Mouse (Mus musculus) MEL (cell line): ENCODE measurements around the gene Lyg1. TPM values are rescaled to one million over a fixed set of nuclear protein-coding genes. Genes with fewer than 3 reads are reported as not detected.
A peak's percentile ranks its signal among the peaks of the same experiment; 100 is the strongest.

Experiments
- DNase-seq: peaks from one replicate; pipeline ENCODE4 v3.0.0; 2011; ENCODE audit warnings: low read depth, low spot score
- H3K27ac ChIP-seq: 2 replicates; pipeline ENCODE4 v1.5.1; 2012; ENCODE audit warnings: low read depth, mild to moderate bottlenecking, control low read depth, low read length, moderate library complexity; ENCODE audit not compliant: control insufficient read depth
- H3K27me3 ChIP-seq, 2 experiments: fragments of 150-350 bp in 1 of 2; sonication (generic) in 1 of 2; 2 replicates each; pipeline ENCODE4 v1.6.1; 2012; ENCODE audit warnings: low read length in 2 of 2, mild to moderate bottlenecking in 2 of 2, improper control_type of control experiment in 1 of 2, moderate library complexity in 1 of 2; ENCODE audit not compliant: insufficient read depth in 2 of 2, control insufficient read depth in 1 of 2
- H3K36me3 ChIP-seq, 2 experiments: 2 replicates each; pipeline ENCODE4 v1.6.1; 2012 to 2014; ENCODE audit warnings: low read length in 2 of 2, improper control_type of control experiment in 1 of 2, inconsistent platforms in 1 of 2, mild to moderate bottlenecking in 1 of 2; ENCODE audit not compliant: insufficient read depth in 2 of 2, control insufficient read depth in 1 of 2
- H3K4me1 ChIP-seq, 2 experiments: fragments of 150-350 bp in 1 of 2; sonication (generic) in 1 of 2; 2 replicates each; pipeline ENCODE4 v1.6.1; 2012; ENCODE audit warnings: low read length in 2 of 2, improper control_type of control experiment in 1 of 2, mild to moderate bottlenecking in 1 of 2; ENCODE audit not compliant: insufficient read depth in 2 of 2, control insufficient read depth in 1 of 2
- H3K4me3 ChIP-seq, 2 experiments: fragments of 150-350 bp in 1 of 2; sonication (generic) in 1 of 2; 2 replicates each; pipeline ENCODE4 v1.5.1; 2012; ENCODE audit warnings: low read depth in 2 of 2, low read length in 2 of 2, mild to moderate bottlenecking in 2 of 2, moderate library complexity in 2 of 2, control low read depth in 1 of 2, improper control_type of control experiment in 1 of 2; ENCODE audit not compliant: control insufficient read depth in 1 of 2, insufficient read depth in 1 of 2
- H3K79me2 ChIP-seq: 2 replicates; pipeline ENCODE4 v1.6.1; 2012; ENCODE audit warnings: mild to moderate bottlenecking, low read length, moderate library complexity; ENCODE audit not compliant: control insufficient read depth, poor library complexity, insufficient read depth
- H3K9ac ChIP-seq: 2 replicates; pipeline ENCODE4 v1.6.1; 2012; ENCODE audit warnings: low read depth, mild to moderate bottlenecking, control low read depth, low read length, moderate library complexity; ENCODE audit not compliant: control insufficient read depth, poor library complexity, severe bottlenecking
- H3K9me3 ChIP-seq: fragments of 150-350 bp; sonication (generic); replicated peaks from 2 replicates; pipeline ENCODE4 v1.6.1; 2012; ENCODE audit warnings: mild to moderate bottlenecking, low read length, improper control_type of control experiment, moderate library complexity; ENCODE audit not compliant: insufficient read depth
- BHLHE40 ChIP-seq: IDR thresholded peaks from 2 replicates; pipeline ENCODE4 v1.6.1; 2012; ENCODE audit warnings: low read depth, mild to moderate bottlenecking, inconsistent platforms, low read length, improper control_type of control experiment, borderline replicate concordance
- CHD1 ChIP-seq: IDR thresholded peaks from 2 replicates; pipeline ENCODE4 v1.6.1; 2012; ENCODE audit warnings: low read depth, mild to moderate bottlenecking, inconsistent platforms, low read length, improper control_type of control experiment
- CHD2 ChIP-seq: IDR thresholded peaks from 2 replicates; pipeline ENCODE4 v1.6.1; 2011; ENCODE audit warnings: low read length, improper control_type of control experiment
- CTCF ChIP-seq, 3 experiments: IDR thresholded peaks in 2 of 3; conservative IDR thresholded peaks in 1 of 3; 2 replicates each; pipeline ENCODE4 v1.5.1; 2011 to 2012; ENCODE audit warnings: low read length in 3 of 3, low read depth in 2 of 3, mild to moderate bottlenecking in 2 of 3, improper control_type of control experiment in 1 of 3, inconsistent platforms in 1 of 3, mixed read lengths in 1 of 3, moderate library complexity in 1 of 3; ENCODE audit not compliant: control insufficient read depth in 1 of 3, insufficient read depth in 1 of 3, poor library complexity in 1 of 3, severe bottlenecking in 1 of 3
- E2F4 ChIP-seq: IDR thresholded peaks from 2 replicates; pipeline ENCODE4 v1.6.1; 2011; ENCODE audit warnings: low read depth, low read length, improper control_type of control experiment, borderline replicate concordance
- ELF1 ChIP-seq: IDR thresholded peaks from 2 replicates; pipeline ENCODE4 v1.6.1; 2014; ENCODE audit warnings: low read depth, mild to moderate bottlenecking, inconsistent platforms, low read length, improper control_type of control experiment, moderate library complexity
- EP300 ChIP-seq, 2 experiments: IDR thresholded peaks; 2 replicates each; pipeline ENCODE4 v1.6.1; 2011; ENCODE audit warnings: improper control_type of control experiment in 2 of 2, low read length in 2 of 2, low read depth in 1 of 2, mild to moderate bottlenecking in 1 of 2
- ETS1 ChIP-seq: IDR thresholded peaks from 2 replicates; pipeline ENCODE4 v1.6.1; 2012; ENCODE audit warnings: low read depth, mild to moderate bottlenecking, inconsistent platforms, low read length, improper control_type of control experiment, moderate library complexity
- GABPA ChIP-seq: IDR thresholded peaks from 2 replicates; pipeline ENCODE4 v1.6.1; 2012; ENCODE audit warnings: low read depth, mild to moderate bottlenecking, inconsistent platforms, low read length, improper control_type of control experiment, moderate library complexity
- GATA1 ChIP-seq: IDR thresholded peaks from 2 replicates; pipeline ENCODE4 v1.6.1; 2011; ENCODE audit warnings: low read depth, low read length, improper control_type of control experiment
- JUND ChIP-seq: IDR thresholded peaks from 2 replicates; pipeline ENCODE4 v1.6.1; 2011; ENCODE audit warnings: low read depth, mild to moderate bottlenecking, improper control_type of control experiment, low read length
- KAT2A ChIP-seq: conservative IDR thresholded peaks from 2 replicates; pipeline ENCODE4 v1.6.1; 2012; ENCODE audit warnings: low read depth, low read length, improper control_type of control experiment, inconsistent platforms
- MAFK ChIP-seq: IDR thresholded peaks from 2 replicates; pipeline ENCODE4 v1.6.1; 2011; ENCODE audit warnings: low read depth, mild to moderate bottlenecking, low read length, improper control_type of control experiment, borderline replicate concordance
- MAX ChIP-seq: IDR thresholded peaks from 2 replicates; pipeline ENCODE4 v1.6.1; 2011; ENCODE audit warnings: low read length, improper control_type of control experiment
- MAZ ChIP-seq: IDR thresholded peaks from 2 replicates; pipeline ENCODE4 v1.6.1; 2012; ENCODE audit warnings: low read depth, mild to moderate bottlenecking, inconsistent platforms, low read length, improper control_type of control experiment
- MEF2A ChIP-seq: IDR thresholded peaks from 2 replicates; pipeline ENCODE4 v1.6.1; 2014; ENCODE audit warnings: low read depth, mild to moderate bottlenecking, inconsistent platforms, low read length, improper control_type of control experiment; ENCODE audit not compliant: poor library complexity, insufficient replicate concordance, severe bottlenecking; ENCODE audit errors: extremely low read depth
- MXI1 ChIP-seq: IDR thresholded peaks from 2 replicates; pipeline ENCODE4 v1.6.1; 2011; ENCODE audit warnings: mild to moderate bottlenecking, low read depth, low read length, improper control_type of control experiment
- MYB ChIP-seq: IDR thresholded peaks from 2 replicates; pipeline ENCODE4 v1.6.1; 2011; ENCODE audit warnings: mild to moderate bottlenecking, low read depth, low read length, improper control_type of control experiment
- MYC ChIP-seq: IDR thresholded peaks from 2 replicates; pipeline ENCODE4 v1.6.1; 2011; ENCODE audit warnings: low read depth, mild to moderate bottlenecking, low read length, improper control_type of control experiment, moderate library complexity
- NELFE ChIP-seq: IDR thresholded peaks from 2 replicates; pipeline ENCODE4 v1.6.1; 2011; ENCODE audit warnings: low read depth, low read length, improper control_type of control experiment
- NRF1 ChIP-seq: IDR thresholded peaks from 2 replicates; pipeline ENCODE4 v1.6.1; 2014; ENCODE audit warnings: low read depth, mild to moderate bottlenecking, inconsistent platforms, low read length, improper control_type of control experiment, moderate library complexity; ENCODE audit not compliant: poor library complexity, insufficient read depth, severe bottlenecking
- POLR2A ChIP-seq, 2 experiments: IDR thresholded peaks; 2 replicates each; pipeline ENCODE4 v1.6.1; 2011 to 2012; ENCODE audit warnings: low read length in 2 of 2, mild to moderate bottlenecking in 2 of 2, control low read depth in 1 of 2, improper control_type of control experiment in 1 of 2, low read depth in 1 of 2, moderate library complexity in 1 of 2; ENCODE audit not compliant: control insufficient read depth in 1 of 2, insufficient read depth in 1 of 2, poor library complexity in 1 of 2
- POLR2AphosphoS2 ChIP-seq: IDR thresholded peaks from 2 replicates; pipeline ENCODE4 v1.6.1; 2011; ENCODE audit warnings: low read length, improper control_type of control experiment
- POLR2AphosphoS5 ChIP-seq: IDR thresholded peaks from 2 replicates; pipeline ENCODE4 v1.6.1; 2012; ENCODE audit warnings: low read depth, borderline replicate concordance, mild to moderate bottlenecking, inconsistent platforms, low read length, moderate library complexity, mixed read lengths
- RAD21 ChIP-seq: IDR thresholded peaks from 2 replicates; pipeline ENCODE4 v1.6.1; 2011; ENCODE audit warnings: mild to moderate bottlenecking, low read depth, low read length, improper control_type of control experiment
- RCOR1 ChIP-seq: IDR thresholded peaks from 2 replicates; pipeline ENCODE4 v1.6.1; 2012; ENCODE audit warnings: low read depth, mild to moderate bottlenecking, inconsistent platforms, low read length, improper control_type of control experiment
- SIN3A ChIP-seq: IDR thresholded peaks from 2 replicates; pipeline ENCODE4 v1.6.1; 2012; ENCODE audit warnings: low read length, improper control_type of control experiment, inconsistent platforms
- TBP ChIP-seq: IDR thresholded peaks from 2 replicates; pipeline ENCODE4 v1.8.0; 2011; ENCODE audit warnings: low read depth, low read length, improper control_type of control experiment
- TCF12 ChIP-seq: IDR thresholded peaks from 2 replicates; pipeline ENCODE4 v1.6.1; 2014; ENCODE audit warnings: low read depth, mild to moderate bottlenecking, inconsistent platforms, low read length, improper control_type of control experiment, moderate library complexity
- UBTF ChIP-seq: IDR thresholded peaks from 2 replicates; pipeline ENCODE4 v1.6.1; 2012; ENCODE audit warnings: low read depth, mild to moderate bottlenecking, inconsistent platforms, low read length, improper control_type of control experiment, moderate library complexity, borderline replicate concordance; ENCODE audit not compliant: insufficient read depth
- USF1 ChIP-seq: IDR thresholded peaks from 2 replicates; pipeline ENCODE4 v1.6.1; 2014; ENCODE audit warnings: low read depth, mild to moderate bottlenecking, inconsistent platforms, low read length, improper control_type of control experiment, moderate library complexity
- USF2 ChIP-seq, 2 experiments: IDR thresholded peaks; 2 replicates each; pipeline ENCODE4 v1.6.1; 2011 to 2012; ENCODE audit warnings: improper control_type of control experiment in 2 of 2, low read length in 2 of 2, borderline replicate concordance in 1 of 2, inconsistent platforms in 1 of 2, low read depth in 1 of 2, mild to moderate bottlenecking in 1 of 2; ENCODE audit not compliant: insufficient read depth in 1 of 2
- ZC3H11A ChIP-seq: IDR thresholded peaks from 2 replicates; pipeline ENCODE4 v1.6.1; 2012; ENCODE audit warnings: low read depth, mild to moderate bottlenecking, inconsistent platforms, low read length, improper control_type of control experiment
- ZKSCAN1 ChIP-seq: IDR thresholded peaks from 2 replicates; pipeline ENCODE4 v1.6.1; 2012; ENCODE audit warnings: low read depth, mild to moderate bottlenecking, inconsistent platforms, low read length, improper control_type of control experiment, moderate library complexity
- ZMIZ1 ChIP-seq: IDR thresholded peaks from 2 replicates; pipeline ENCODE4 v1.6.1; 2012; ENCODE audit warnings: low read depth, mild to moderate bottlenecking, inconsistent platforms, low read length, improper control_type of control experiment, moderate library complexity
- ZNF384 ChIP-seq: IDR thresholded peaks from 2 replicates; pipeline ENCODE4 v1.6.1; 2012; ENCODE audit warnings: low read depth, mild to moderate bottlenecking, inconsistent platforms, low read length, improper control_type of control experiment
- polyA plus RNA-seq, 2 experiments: library from polyadenylated mRNA; stranded (reverse) in 1 of 2; unstranded in 1 of 2; fragments of >175 nt in 1 of 2; fragments of >200 nt in 1 of 2; gene quantifications; 2 replicates each; pipeline versions ENCODE4 v1.2.1 to v1.2.4; 2012; ENCODE audit warnings: low replicate concordance in 2 of 2, low read depth in 1 of 2; ENCODE audit not compliant: insufficient read length in 2 of 2, insufficient read depth in 1 of 2, missing spikeins in 1 of 2
- total RNA-seq: library from RNA; depleted of rRNA; stranded (reverse); fragments of 300-350 nt; gene quantifications from 2 replicates; pipeline ENCODE4 v1.2.3, GENCODE M21; 2012

Lyg1 gene
- total and polyA plus RNA-seq, 3 experiments = not detected

DNA sequence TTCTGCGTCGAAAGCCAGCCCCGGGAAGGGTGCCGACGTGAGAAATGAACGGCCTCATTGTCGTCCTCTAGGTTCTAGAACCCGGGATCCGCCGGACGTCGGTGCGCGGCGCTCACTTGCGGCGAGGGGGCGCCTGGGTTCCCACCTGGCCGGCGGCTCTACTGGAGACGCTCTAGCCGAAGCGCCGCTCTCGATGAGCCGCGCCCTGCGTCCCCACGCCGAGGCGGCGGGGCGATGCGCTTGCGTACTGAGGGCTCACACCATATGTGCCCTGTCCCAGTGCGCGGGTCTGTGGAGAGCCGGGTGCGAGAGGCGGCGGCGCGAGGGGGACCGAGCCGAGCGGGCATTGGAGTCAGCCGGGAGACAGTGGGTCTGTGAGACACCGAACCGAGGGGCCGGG is 40.3 kb upstream of the Lyg1 start, which contains the start of the genes Txndc9 and Eif5b:
Txndc9 (minus strand) TSS at position 27 of the 400 bp plus-strand sequence.
Eif5b (plus strand) TSS at position 144 of the 400 bp plus-strand sequence.
- H3K9me3 ChIP-seq = no peaks in the 10 kb centered on the region
- DNase-seq = peak; percentile 95
- no peaks in the 10 kb centered on the region for H3K27me3 ChIP-seq
- peak within 1 kb of the TSS; percentile 100 for H3K9ac ChIP-seq
- H3K4me1 ChIP-seq = peaks cover 20 to 23% of the 10 kb centered on the region in 2 experiments
- H3K27ac ChIP-seq = peak within 1 kb of the TSS; percentile 98
- H3K36me3 ChIP-seq = peaks cover 6 to 31% of the 10 kb centered on the region in 2 experiments
- peaks cover 52% of the 10 kb centered on the region for H3K79me2 ChIP-seq
- peak within 1 kb of the TSS; percentile 94 to 98 for H3K4me3 ChIP-seq
- TF ChIP-seq ELF1 = peak; percentile 82
- TF ChIP-seq MYB = 0 out of 2 replicates have a peak, but pooled peaks have one; percentile 20
- peak; percentile 79 for TF ChIP-seq SIN3A
- peak; percentile 77 for TF ChIP-seq TCF12
- no peak for TF ChIP-seq E2F4
- no peak for TF ChIP-seq RCOR1
- TF ChIP-seq JUND = no peak
- peak; percentile 15 to 77 (median 73); a peak in 4 of 6 replicates for TF ChIP-seq CTCF (IDR thresholded peaks at IDR 0.05 in 2 of 3, conservative IDR thresholded peaks at IDR 0.05 in 1 of 3; ENCODE audit: control insufficient read depth in 1 of 3, insufficient read depth in 1 of 3, low read depth in 2 of 3, low read length in 3 of 3, poor library complexity in 1 of 3, severe bottlenecking in 1 of 3)
- 0 out of 4 replicates have a peak, but pooled peaks of 1 of the 2 experiments have one; percentile 26 for TF ChIP-seq EP300 (IDR thresholded peaks at IDR 0.05; ENCODE audit: low read depth in 1 of 2, low read length in 2 of 2)
- TF ChIP-seq POLR2AphosphoS2 = peak; percentile 40; the same call in 1 of the 2 replicates
- TF ChIP-seq TBP = peak; percentile 70
- no peak; the same call in 1 of the 2 replicates for TF ChIP-seq GABPA
- TF ChIP-seq NELFE = peak; percentile 81
- TF ChIP-seq NRF1 = peak; percentile 90
- TF ChIP-seq BHLHE40 = no peak
- TF ChIP-seq POLR2A (IDR thresholded peaks at IDR 0.05; ENCODE audit: control insufficient read depth in 1 of 2, insufficient read depth in 1 of 2, low read depth in 1 of 2, low read length in 2 of 2, poor library complexity in 1 of 2) = peak; percentile 72 to 87; a peak in 3 of 4 replicates
- peak; percentile 87 for TF ChIP-seq MXI1
- TF ChIP-seq USF2 (IDR thresholded peaks at IDR 0.05; ENCODE audit: borderline replicate concordance in 1 of 2, insufficient read depth in 1 of 2, low read depth in 1 of 2, low read length in 2 of 2) = no peak
- peak; percentile 66 for TF ChIP-seq USF1
- TF ChIP-seq GATA1 = no peak
- no peak for TF ChIP-seq ZC3H11A
- no peak for TF ChIP-seq ZKSCAN1
- TF ChIP-seq MAX = peak; percentile 78
- TF ChIP-seq MEF2A = 0 out of 2 replicates have a peak, but pooled peaks have one; percentile 6
- no peak for TF ChIP-seq CHD1
- TF ChIP-seq RAD21 = no peak; the same call in 1 of the 2 replicates
- no peak for TF ChIP-seq POLR2AphosphoS5
- TF ChIP-seq MAZ = peak; percentile 86; the same call in 1 of the 2 replicates
- TF ChIP-seq ZNF384 = 0 out of 2 replicates have a peak, but pooled peaks have one; percentile 25
- peak; percentile 72 for TF ChIP-seq ZMIZ1
- TF ChIP-seq UBTF = no peak
- TF ChIP-seq KAT2A = peak; percentile 82
- TF ChIP-seq CHD2 = 0 out of 2 replicates have a peak, but pooled peaks have one; percentile 26
- TF ChIP-seq ETS1 = peak; percentile 54; the same call in 1 of the 2 replicates
- no peak for TF ChIP-seq MAFK
- TF ChIP-seq MYC = 0 out of 2 replicates have a peak, but pooled peaks have one; percentile 58
